Mouse (Mus musculus) C2C12 (cell line): ENCODE data around the gene Gse1.

Source experiments
- CTCF ChIP-seq: IDR thresholded peaks from one replicate; pipeline ENCODE4 v1.5.1; 2011; ENCODE audit not compliant: control insufficient read depth, insufficient read depth, insufficient read length
- MAX ChIP-seq: IDR thresholded peaks from one replicate; pipeline ENCODE4 v1.6.1; 2011; ENCODE audit warnings: mild to moderate bottlenecking, control low read depth
- USF1 ChIP-seq: IDR thresholded peaks from one replicate; pipeline ENCODE4 v1.6.1; 2011; ENCODE audit warnings: low read depth, mild to moderate bottlenecking, control low read depth, moderate library complexity

DNA sequence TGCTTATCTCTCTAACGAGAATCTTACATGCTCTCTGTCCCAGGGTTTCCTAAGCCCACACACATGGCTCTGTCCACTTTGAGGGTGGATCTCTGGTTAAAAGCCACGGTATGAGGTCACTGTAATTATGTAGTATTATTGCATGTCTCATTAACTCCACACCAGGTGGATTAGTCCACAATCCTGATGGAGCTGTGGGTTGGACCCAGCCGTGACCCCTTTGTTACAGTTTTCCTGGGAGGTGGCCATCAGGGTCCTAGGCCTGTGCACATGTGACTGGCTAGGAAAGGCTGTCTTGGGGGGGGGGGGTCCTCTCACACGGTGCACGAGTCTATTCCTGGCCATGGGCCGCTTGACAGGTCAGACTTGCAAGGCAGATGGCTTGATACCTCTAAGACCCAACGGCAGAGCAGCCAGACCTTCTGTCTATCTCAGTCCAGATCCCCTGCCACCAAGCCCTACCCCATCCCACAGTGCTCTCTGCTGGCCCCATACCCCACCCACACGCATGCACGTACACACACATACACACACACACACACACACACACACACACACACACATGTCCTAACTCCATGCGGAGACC lies 77.6 kb downstream of the Gse1 start:
- TF ChIP-seq CTCF (no peak), USF1 (no peak), MAX (no peak)
